Mouse (Mus musculus): Measurements from ENCODE around the gene Lair1. TPM values are rescaled to one million over a fixed set of nuclear protein-coding genes. Genes with fewer than 3 reads are reported as not detected.
"Not testable (repeated sequence)": the region's sequence is repeated elsewhere in the genome, so short reads cannot be mapped to it uniquely, and the experiment has no call there.

The Lair1 gene
- total RNA-seq, 2 experiments from 2014 or later, result 6.3 to 6.6 TPM

DNA sequence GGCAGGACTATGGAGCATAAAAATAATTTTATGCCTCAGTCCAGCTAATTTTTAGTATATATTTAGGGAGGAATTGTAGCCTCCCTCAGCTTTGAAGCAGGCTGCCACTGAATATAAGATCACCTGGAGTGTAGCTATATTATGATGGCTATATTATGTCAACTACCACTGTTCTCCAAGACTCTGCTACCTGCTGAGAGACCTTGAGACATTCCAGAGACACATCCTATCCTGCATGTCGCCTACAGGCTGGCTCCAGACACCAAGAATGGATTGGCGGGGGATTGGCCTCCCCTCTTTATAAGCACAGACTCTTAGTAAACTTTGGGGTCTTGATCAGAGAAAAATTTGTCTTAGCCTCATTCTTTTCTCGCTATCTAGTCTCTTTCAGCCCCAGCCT is 58.4 kb downstream of the Lair1 start:
- DNase-seq (ENCODE audit: extremely low spot score in 1 of 2, low spot score in 1 of 2), result not testable (repeated sequence)

GRCm38 (mm10) chr7:4003996-4004395 is 59.0 kb downstream of the Lair1 start:
- not testable (repeated sequence) for DNase-seq (ENCODE audit: extremely low spot score in 1 of 2, low spot score in 1 of 2)

GRCm38 (mm10) chr7:3962017-3962416 is 101.0 kb downstream of the Lair1 start:
- no peak for DNase-seq (ENCODE audit: extremely low spot score in 1 of 2, low spot score in 1 of 2)

DNA sequence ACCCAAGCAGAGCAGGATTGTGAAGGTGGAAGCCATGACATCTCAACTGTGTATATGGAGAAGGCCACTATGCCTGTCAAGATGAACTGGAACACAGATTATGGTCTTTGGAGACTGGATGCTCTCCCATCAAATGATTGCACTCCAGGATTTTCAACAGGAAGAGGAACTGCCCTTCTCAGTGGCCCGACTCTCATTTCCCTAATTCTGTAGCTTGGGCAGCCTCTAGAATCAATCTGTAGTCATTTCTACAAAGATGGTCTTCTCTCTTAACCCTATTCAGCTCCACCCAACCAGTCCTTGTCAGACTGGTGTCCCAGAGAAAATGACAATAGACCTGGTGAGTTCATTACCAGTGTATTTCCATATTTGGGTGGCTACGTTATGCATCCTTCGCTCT is 105.6 kb downstream of the Lair1 start:
- DNase-seq (ENCODE audit: extremely low spot score in 1 of 2, low spot score in 1 of 2), result no peak

Other genes with a start within 250 kb of the Lair1 start
- gene Gm15448, start 237.5 kb downstream of the Lair1 start, total RNA-seq (2021), result not detected
- not detected for gene Pira2, start 218.2 kb downstream of the Lair1 start, total RNA-seq (2021)
- not detected for gene Gm14548, start 165.1 kb downstream of the Lair1 start, total RNA-seq (2021)
- not detected for gene Lilra6, start 147.7 kb downstream of the Lair1 start, total RNA-seq (2021)
- 100 to 1,000 TPM; 625 to 681 TPM for gene Ttyh1, start 56.2 kb upstream of the Lair1 start, total RNA-seq (2021)
- gene Leng8, start 73.8 kb upstream of the Lair1 start, total RNA-seq (2021), result 100 to 1,000 TPM; 109 to 181 TPM
- 1 to 10 TPM; 5.3 to 6.0 TPM for gene Leng9, start 87.2 kb upstream of the Lair1 start, total RNA-seq (2021)
- 1 to 10 TPM in 1 of 2 experiments, under 1 TPM in 1; 0.75 to 1.4 TPM for gene Cdc42ep5, start 101.7 kb upstream of the Lair1 start, total RNA-seq (2021)
- gene Lilra5, start 174.6 kb upstream of the Lair1 start, total RNA-seq (2021), result not detected

Measured in layer of hippocampus, postnatal 25 days (tissue).